Mouse (Mus musculus) layer of hippocampus, adult 2 months (tissue): Measurements from ENCODE around the gene Dpp3. TPM values are rescaled to one million over a fixed set of nuclear protein-coding genes. Genes with fewer than 3 reads are reported as not detected.
"Not testable (repeated sequence)": the region's sequence is repeated elsewhere in the genome, so short reads cannot be mapped to it uniquely, and the experiment has no call there.

Experiments used
- DNase-seq, 2 experiments: peaks; one replicate each; pipeline ENCODE4 v3.0.0; 2022; ENCODE audit warnings: low spot score in 2 of 2
- H3K27ac ChIP-seq: fragments of 200-600 bp; 2 replicates; pipeline ENCODE4 v1.8.1; 2022
- H3K4me3 ChIP-seq: fragments of 200-600 bp; 2 replicates; pipeline ENCODE4 v1.8.1; 2022; ENCODE audit warnings: mild to moderate bottlenecking
- CTCF ChIP-seq: fragments of 200-600 bp; conservative IDR thresholded peaks from 2 replicates; pipeline ENCODE4 v1.8.1; 2022; ENCODE audit warnings: antibody characterized with exemption, mild to moderate bottlenecking, moderate library complexity
- total RNA-seq, 2 experiments: library from RNA; stranded (reverse); gene quantifications; 2 replicates each; pipeline ENCODE4 v1.2.3; 2021

The Dpp3 gene
- total RNA-seq, 2 experiments from 2014 or later: 36.6 to 44.2 TPM

- no peak for TF ChIP-seq CTCF
- Histone ChIP-seq H3K4me3 (peak within 1 kb of the TSS; percentile 85), H3K27ac (peak within 1 kb of the TSS; percentile 92)
- peak; percentile 95 to 96 for DNase-seq
Measured at GRCm38 (mm10) chr19:4878405-4879323, 49.4 kb downstream of the Dpp3 start, which contains the start of gene Zdhhc24. Gene Zdhhc24 (plus strand): TSS chr19:4878668.

- no peak for DNase-seq
- peak within 1 kb of the TSS; percentile 92 for H3K27ac ChIP-seq
- TF ChIP-seq CTCF: no peak
- peak within 1 kb of the TSS; percentile 85 for H3K4me3 ChIP-seq
Measured at GRCm38 (mm10) chr19:4877785-4878184, 50.3 kb downstream of the Dpp3 start, which contains the start of gene Actn3. Gene Actn3 (minus strand): TSS chr19:4877909.

GRCm38 (mm10) chr19:4876755-4877154 lies 51.3 kb downstream of the Dpp3 start:
- Histone ChIP-seq H3K27ac (no peak overlapping the region), H3K4me3 (no peak overlapping the region)
- no peak for TF ChIP-seq CTCF
- DNase-seq: no peak

GRCm38 (mm10) chr19:4876241-4876640 lies 51.8 kb downstream of the Dpp3 start:
- TF ChIP-seq CTCF: no peak
- H3K4me3 ChIP-seq: no peak overlapping the region
- no peak for DNase-seq
- no peak overlapping the region for H3K27ac ChIP-seq

GRCm38 (mm10) chr19:4874613-4875012 lies 53.5 kb downstream of the Dpp3 start:
- H3K4me3 ChIP-seq, H3K27ac ChIP-seq, DNase-seq: not testable (repeated sequence)

- Histone ChIP-seq H3K27ac (no peak overlapping the region), H3K4me3 (no peak overlapping the region)
- no peak for TF ChIP-seq CTCF
- no peak for DNase-seq
Measured at GRCm38 (mm10) chr19:4865147-4865546, 62.9 kb downstream of the Dpp3 start.

GRCm38 (mm10) chr19:4863048-4863447 lies 65.0 kb downstream of the Dpp3 start:
- no peak for TF ChIP-seq CTCF
- DNase-seq: no peak
- Histone ChIP-seq H3K4me3 (no peak overlapping the region), H3K27ac (no peak overlapping the region)

- DNase-seq: no peak
- Histone ChIP-seq H3K27ac (no peak overlapping the region), H3K4me3 (no peak overlapping the region)
- TF ChIP-seq CTCF: no peak
Measured at GRCm38 (mm10) chr19:4859081-4859480, 69.0 kb downstream of the Dpp3 start.

Other genes with a start within 250 kb of the Dpp3 start
- gene Gm960, start 229.6 kb downstream of the Dpp3 start, total RNA-seq: 1 to 10 TPM; 1.2 to 2.5 TPM
- 100 to 1,000 TPM; 588 to 591 TPM for gene Sptbn2, start 217.1 kb downstream of the Dpp3 start, total RNA-seq
- gene Rbm4b, start 171.8 kb downstream of the Dpp3 start, total RNA-seq: 10 to 100 TPM; 16.8 to 17.9 TPM
- gene Rbm4, start 134.4 kb downstream of the Dpp3 start, total RNA-seq: 10 to 100 TPM; 76.1 to 95.4 TPM
- 10 to 100 TPM; 26.6 to 27.2 TPM for gene Gm21992, start 116.7 kb downstream of the Dpp3 start, total RNA-seq
- gene Rbm14, start 116.7 kb downstream of the Dpp3 start, total RNA-seq: 10 to 100 TPM; 59.5 to 65.9 TPM
- 10 to 100 TPM; 33.9 to 38.8 TPM for gene Ccs, start 89.0 kb downstream of the Dpp3 start, total RNA-seq
- 1 to 10 TPM; 1.7 to 2.2 TPM for gene Ccdc87, start 88.9 kb downstream of the Dpp3 start, total RNA-seq
- 100 to 1,000 TPM; 108 to 114 TPM for gene Ctsf, start 73.2 kb downstream of the Dpp3 start, total RNA-seq
- gene Actn3, start 50.4 kb downstream of the Dpp3 start, total RNA-seq: 1 to 10 TPM in 1 of 2 experiments, under 1 TPM in 1; 0.82 to 1.5 TPM
- 10 to 100 TPM; 26.3 to 27.3 TPM for gene Zdhhc24, start 49.6 kb downstream of the Dpp3 start, total RNA-seq
- gene Bbs1, start 21.7 kb downstream of the Dpp3 start, total RNA-seq: 10 to 100 TPM; 35.9 to 46.3 TPM
- gene Peli3, start 14.8 kb upstream of the Dpp3 start, total RNA-seq: 10 to 100 TPM; 21.4 to 21.9 TPM
- gene Mrpl11, start 33.9 kb upstream of the Dpp3 start, total RNA-seq: 10 to 100 TPM; 58.8 to 62.8 TPM
- gene Npas4, start 62.0 kb upstream of the Dpp3 start, total RNA-seq: 10 to 100 TPM in 1 of 2 experiments, 1 to 10 TPM in 1; 6.4 to 11.2 TPM
- gene Slc29a2, start 95.6 kb upstream of the Dpp3 start, total RNA-seq: 10 to 100 TPM; 16.2 to 16.7 TPM
- gene B4gat1, start 110.5 kb upstream of the Dpp3 start, total RNA-seq: 100 to 1,000 TPM; 112 to 130 TPM
- 1 to 10 TPM; 4.1 to 7.6 TPM for gene AC124502.3, start 110.6 kb upstream of the Dpp3 start, total RNA-seq
- gene Brms1, start 113.1 kb upstream of the Dpp3 start, total RNA-seq: 10 to 100 TPM; 21.4 to 25.3 TPM
- gene Rin1, start 122.2 kb upstream of the Dpp3 start, total RNA-seq: 100 to 1,000 TPM; 117 to 119 TPM
- 1 to 10 TPM; 3.2 to 3.9 TPM for gene Cd248, start 139.8 kb upstream of the Dpp3 start, total RNA-seq
- 100 to 1,000 TPM; 112 to 114 TPM for gene Tmem151a, start 157.2 kb upstream of the Dpp3 start, total RNA-seq
- gene Yif1a, start 160.3 kb upstream of the Dpp3 start, total RNA-seq: 10 to 100 TPM; 23.3 to 23.5 TPM
- gene Cnih2, start 170.2 kb upstream of the Dpp3 start, total RNA-seq: 100 to 1,000 TPM; 614 to 642 TPM
- 100 to 1,000 TPM; 156 to 169 TPM for gene Rab1b, start 178.8 kb upstream of the Dpp3 start, total RNA-seq
- 100 to 1,000 TPM; 223 to 231 TPM for gene Klc2, start 190.3 kb upstream of the Dpp3 start, total RNA-seq